Mouse (Mus musculus): ENCODE measurements around the gene Scand1. TPM values are rescaled to one million over a fixed set of nuclear protein-coding genes. Genes with fewer than 3 reads are reported as not detected.

The Scand1 gene
- polyA plus RNA-seq, 2 experiments = 28.1 to 36.1 TPM

GRCm38 (mm10) chr2:156310455-156310854, 2.0 kb downstream of the Scand1 start:
- no peak for ATAC-seq (ENCODE audit: insufficient read depth)
- no peaks in the 10 kb centered on the region for H3K9me3 ChIP-seq (ENCODE audit: control insufficient read depth, low read length)
- H3K27me3 ChIP-seq (ENCODE audit: control insufficient read depth, insufficient read depth, low read length) = no peaks in the 10 kb centered on the region
- H3K27ac ChIP-seq = no peak overlapping the region
- no peak for DNase-seq (ENCODE audit: low read depth in 3 of 3, low spot score in 3 of 3)
- H3K4me2 ChIP-seq (ENCODE audit: low read depth) = no peak overlapping the region
- TF ChIP-seq EP300 (IDR thresholded peaks at IDR 0.05; ENCODE audit: low read depth) (no peak), CTCF (IDR thresholded peaks at IDR 0.05; ENCODE audit: low read depth) (no peak)
- no peak overlapping the region for H3K4me3 ChIP-seq (ENCODE audit: insufficient read depth in 1 of 2, low read depth in 2 of 2, low read length in 2 of 2)
- H3K4me1 ChIP-seq (replicated peaks; ENCODE audit: control insufficient read depth in 2 of 2, insufficient read depth in 2 of 2, low read length in 1 of 2) = peaks cover 5 to 7% of the 10 kb centered on the region in 2 experiments
- no peak overlapping the region for H3K9ac ChIP-seq (replicated peaks)
- WGBS (ENCODE audit: insufficient replicate concordance) = 75% methylated on average over 5 of the region's 5 CpGs
- H3K36me3 ChIP-seq (replicated peaks; ENCODE audit: control insufficient read depth, insufficient read depth, low read depth) = no peaks in the 10 kb centered on the region; the same call in 1 of the 2 replicates

- Histone ChIP-seq H3K4me2 (ENCODE audit: low read depth) (no peak overlapping the region), H3K9me3 (ENCODE audit: control insufficient read depth, low read length) (no peaks in the 10 kb centered on the region), H3K27me3 (ENCODE audit: control insufficient read depth, insufficient read depth, low read length) (no peaks in the 10 kb centered on the region), H3K36me3 (replicated peaks; ENCODE audit: control insufficient read depth, insufficient read depth, low read depth) (no peaks in the 10 kb centered on the region; the same call in 1 of the 2 replicates), H3K4me3 (ENCODE audit: insufficient read depth in 1 of 2, low read depth in 2 of 2, low read length in 2 of 2) (no peak overlapping the region), H3K9ac (replicated peaks) (no peak overlapping the region), H3K4me1 (replicated peaks; ENCODE audit: control insufficient read depth in 2 of 2, insufficient read depth in 2 of 2, low read length in 1 of 2) (peaks cover 5 to 7% of the 10 kb centered on the region in 2 experiments), H3K27ac (no peak overlapping the region)
- DNase-seq (ENCODE audit: low read depth in 3 of 3, low spot score in 3 of 3) = no peak
- ATAC-seq (ENCODE audit: insufficient read depth) = no peak
- 81% methylated on average over 5 of the region's 5 CpGs for WGBS (ENCODE audit: insufficient replicate concordance)
- TF ChIP-seq CTCF (IDR thresholded peaks at IDR 0.05; ENCODE audit: low read depth) (no peak), EP300 (IDR thresholded peaks at IDR 0.05; ENCODE audit: low read depth) (no peak)
Measured at GRCm38 (mm10) chr2:156309948-156310347, 2.6 kb downstream of the Scand1 start.

DNA sequence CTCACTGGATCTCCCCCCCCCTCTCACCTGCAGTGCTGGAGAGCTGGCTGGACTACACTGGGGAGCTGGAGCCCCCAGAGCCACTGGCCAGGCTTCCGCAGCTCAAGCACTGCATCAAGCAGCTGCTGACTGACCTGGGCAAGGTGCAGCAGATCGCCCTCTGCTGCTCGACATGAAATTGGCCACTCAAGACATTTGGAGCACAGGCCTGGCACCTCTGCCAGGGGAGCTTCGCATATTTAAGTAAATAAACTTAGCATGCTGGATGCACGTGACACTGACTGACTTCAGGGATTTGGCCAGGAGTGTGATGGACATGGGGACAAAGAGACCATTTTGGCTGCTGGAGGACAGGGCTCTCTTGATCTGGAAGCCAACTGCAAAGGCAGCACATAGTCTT, 5.2 kb downstream of the Scand1 start:
- H3K4me3 ChIP-seq (ENCODE audit: insufficient read depth in 1 of 2, low read depth in 2 of 2, low read length in 2 of 2) = no peak overlapping the region
- ATAC-seq (ENCODE audit: insufficient read depth) (no peak), DNase-seq (ENCODE audit: low read depth in 3 of 3, low spot score in 3 of 3) (no peak)
- no peak overlapping the region for H3K27ac ChIP-seq
- TF ChIP-seq EP300 (IDR thresholded peaks at IDR 0.05; ENCODE audit: low read depth) (no peak), CTCF (IDR thresholded peaks at IDR 0.05; ENCODE audit: low read depth) (peak; percentile 65)
- H3K4me2 ChIP-seq (ENCODE audit: low read depth) = no peak overlapping the region
- 67% methylated on average over 5 of the region's 5 CpGs for WGBS (ENCODE audit: insufficient replicate concordance)
- H3K27me3 ChIP-seq (ENCODE audit: control insufficient read depth, insufficient read depth, low read length) = no peaks in the 10 kb centered on the region
- no peaks in the 10 kb centered on the region; the same call in 1 of the 2 replicates for H3K36me3 ChIP-seq (replicated peaks; ENCODE audit: control insufficient read depth, insufficient read depth, low read depth)
- H3K9me3 ChIP-seq (ENCODE audit: control insufficient read depth, low read length) = no peaks in the 10 kb centered on the region
- peaks cover 6 to 7% of the 10 kb centered on the region in 2 experiments for H3K4me1 ChIP-seq (replicated peaks; ENCODE audit: control insufficient read depth in 2 of 2, insufficient read depth in 2 of 2, low read length in 1 of 2)
- no peak overlapping the region for H3K9ac ChIP-seq (replicated peaks)

DNA sequence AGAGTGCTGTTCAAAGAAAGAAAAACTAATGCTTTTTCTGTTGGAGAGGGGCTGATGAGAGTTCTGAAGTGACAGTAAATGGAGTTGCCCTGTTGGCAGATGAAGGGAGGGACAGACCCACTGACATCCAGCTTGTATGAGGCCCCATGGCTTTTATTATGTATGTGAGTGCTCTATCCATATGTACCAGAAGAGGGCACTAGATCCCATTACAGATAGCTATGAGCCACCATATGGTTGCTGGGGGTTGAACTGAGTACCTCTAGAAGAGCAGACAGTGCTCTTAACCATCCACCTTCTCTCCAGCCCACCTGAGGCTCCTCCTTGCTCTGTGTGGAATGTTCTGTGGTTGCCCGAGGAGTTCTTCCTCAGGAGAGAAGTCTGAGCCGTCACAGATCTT, 6.7 kb downstream of the Scand1 start:
- peak in 1 of 3 experiments; percentile 15 for DNase-seq (ENCODE audit: low read depth in 3 of 3, low spot score in 3 of 3)
- no peak overlapping the region for H3K4me3 ChIP-seq (ENCODE audit: insufficient read depth in 1 of 2, low read depth in 2 of 2, low read length in 2 of 2)
- TF ChIP-seq CTCF (IDR thresholded peaks at IDR 0.05; ENCODE audit: low read depth) = peak; percentile 66
- no peak for TF ChIP-seq EP300 (IDR thresholded peaks at IDR 0.05; ENCODE audit: low read depth)
- peak; percentile 28; the same call in 1 of the 2 replicates for ATAC-seq (ENCODE audit: insufficient read depth)
- H3K4me1 ChIP-seq (replicated peaks; ENCODE audit: control insufficient read depth in 2 of 2, insufficient read depth in 2 of 2, low read length in 1 of 2) = peaks cover 0 to 4% of the 10 kb centered on the region in 2 experiments; a peak in 1 of 4 replicates
- H3K27me3 ChIP-seq (ENCODE audit: control insufficient read depth, insufficient read depth, low read length) = no peaks in the 10 kb centered on the region
- no peak overlapping the region for H3K4me2 ChIP-seq (ENCODE audit: low read depth)
- H3K36me3 ChIP-seq (replicated peaks; ENCODE audit: control insufficient read depth, insufficient read depth, low read depth) = peaks cover 1% of the 10 kb centered on the region
- WGBS (ENCODE audit: insufficient replicate concordance) = 61% methylated on average over 2 of the region's 2 CpGs
- H3K27ac ChIP-seq = no peak overlapping the region
- H3K9me3 ChIP-seq (ENCODE audit: control insufficient read depth, low read length) = no peaks in the 10 kb centered on the region
- no peak overlapping the region for H3K9ac ChIP-seq (replicated peaks)

GRCm38 (mm10) chr2:156304351-156304750, 8.2 kb downstream of the Scand1 start:
- Histone ChIP-seq H3K27me3 (ENCODE audit: control insufficient read depth, insufficient read depth, low read length) (no peaks in the 10 kb centered on the region), H3K9me3 (ENCODE audit: control insufficient read depth, low read length) (no peaks in the 10 kb centered on the region), H3K9ac (replicated peaks) (no peak overlapping the region), H3K36me3 (replicated peaks; ENCODE audit: control insufficient read depth, insufficient read depth, low read depth) (peaks cover 3% of the 10 kb centered on the region), H3K4me2 (ENCODE audit: low read depth) (no peak overlapping the region), H3K4me3 (ENCODE audit: insufficient read depth in 1 of 2, low read depth in 2 of 2, low read length in 2 of 2) (no peak overlapping the region), H3K27ac (no peak overlapping the region), H3K4me1 (replicated peaks; ENCODE audit: control insufficient read depth in 2 of 2, insufficient read depth in 2 of 2, low read length in 1 of 2) (peaks cover 0 to 4% of the 10 kb centered on the region in 2 experiments; a peak in 1 of 4 replicates)
- 66% methylated on average over 4 of the region's 4 CpGs for WGBS (ENCODE audit: insufficient replicate concordance)
- TF ChIP-seq EP300 (IDR thresholded peaks at IDR 0.05; ENCODE audit: low read depth) (no peak), CTCF (IDR thresholded peaks at IDR 0.05; ENCODE audit: low read depth) (no peak)
- ATAC-seq (ENCODE audit: insufficient read depth) = no peak
- DNase-seq (ENCODE audit: low read depth in 3 of 3, low spot score in 3 of 3) = no peak

All from liver, embryonic 14.5 days (tissue).